Comparison of ENCODE assay signal across 10 mouse cellular contexts in the genomic region with DNA sequence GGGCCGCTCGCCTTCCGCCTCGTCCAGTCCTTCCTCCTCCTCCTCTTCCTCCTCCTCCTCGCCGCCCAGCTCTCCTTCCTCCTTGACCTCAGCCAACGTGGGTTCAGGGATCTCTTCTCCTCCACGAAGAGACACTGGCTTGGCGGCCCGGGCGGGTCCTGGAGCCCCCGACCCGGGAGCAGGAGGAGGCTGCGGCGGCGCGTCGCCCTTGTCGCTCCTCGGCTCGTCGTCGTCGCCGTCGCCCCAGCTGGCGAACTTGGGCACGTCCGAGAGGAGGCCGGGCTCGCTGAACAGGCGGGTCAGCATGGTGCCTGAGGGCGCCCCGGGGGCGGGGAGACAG. TPM values are rescaled to one million over a fixed set of nuclear protein-coding genes. Genes with fewer than 3 reads are reported as not detected.
DNase-seq lines count a peak whose midpoint lies in the region; ATAC-seq and TF ChIP-seq lines count a peak whose summit lies in the region.
"Had no signal": no experiment of that assay in that cellular context is flagged by ENCODE, and none has a peak within 500 bp of the region (broad histone marks: within the 10 kb centered on the region; RNA-seq: fewer than 3 reads in every experiment).

No protein-coding gene starts in this region.

- ATAC-seq in kidney, postnatal 0 days (replicated peaks; ENCODE audit: low FRiP score, low read depth), result no peak
- ATAC-seq in embryonic facial prominence, embryonic 14.5 days (ENCODE audit: low read depth), result no peak
- no peak for ATAC-seq in intestine, embryonic 14.5 days (replicated peaks; ENCODE audit: low FRiP score, low TSS enrichment, low read depth)
- no peak for ATAC-seq in neural tube, embryonic 12.5 days (ENCODE audit: low FRiP score, low read depth)

- no peak for DNase-seq in kidney, postnatal 0 days (ENCODE audit: low spot score)
- DNase-seq in kidney, postnatal 36 days, result no peak
- no peak for DNase-seq in embryonic facial prominence, embryonic 14.5 days (ENCODE audit: low spot score)
- no peak for DNase-seq in intestine, embryonic 14.5 days (ENCODE audit: low spot score)
- DNase-seq in ovary, postnatal 10 days (ENCODE audit: low spot score), result no peak
- no peak for DNase-seq in left cerebral cortex, postnatal 4 days
- DNase-seq in urinary bladder, postnatal 25 days (ENCODE audit: low spot score), result no peak

- H3K36me3 ChIP-seq in kidney, postnatal 0 days (ENCODE audit: insufficient read depth, low read length), result no peaks in the 10 kb centered on the region
- H3K36me3 ChIP-seq in embryonic facial prominence, embryonic 14.5 days (ENCODE audit: control insufficient read depth, insufficient read depth, low read length), result no peaks in the 10 kb centered on the region
- no peaks in the 10 kb centered on the region for H3K36me3 ChIP-seq in intestine, embryonic 14.5 days (ENCODE audit: control insufficient read depth, insufficient read depth, low read length)
- no peaks in the 10 kb centered on the region for H3K36me3 ChIP-seq in neural tube, embryonic 12.5 days

- intact Hi-C loops in left cerebral cortex, postnatal 4 days (cut with DNase I), result no loop called here

- no peak overlapping the region for H3K9ac ChIP-seq in kidney, postnatal 0 days (ENCODE audit: low read depth, low read length)
- H3K9ac ChIP-seq in embryonic facial prominence, embryonic 14.5 days (ENCODE audit: low read depth, low read length), result 0 out of 2 replicates have a peak overlapping the region, but pooled peaks have one; percentile 3
- H3K9ac ChIP-seq in intestine, embryonic 14.5 days (ENCODE audit: low read length), result no peak overlapping the region
- H3K9ac ChIP-seq in neural tube, embryonic 12.5 days, result peak overlapping the region; percentile 55

- peak overlapping the region; percentile 28 for H3K4me3 ChIP-seq in kidney, postnatal 0 days (replicated peaks; ENCODE audit: low read depth, low read length)
- H3K4me3 ChIP-seq in embryonic facial prominence, embryonic 14.5 days (ENCODE audit: low read depth, low read length), result peak overlapping the region; percentile 26
- 0 out of 2 replicates have a peak overlapping the region, but pooled peaks have one; percentile 13 for H3K4me3 ChIP-seq in intestine, embryonic 14.5 days (ENCODE audit: low read depth, low read length)
- peak overlapping the region; percentile 44 for H3K4me3 ChIP-seq in neural tube, embryonic 12.5 days
- H3K4me3 ChIP-seq: erythroblast, embryonic 14.5 days had no signal

- H3K4me1 ChIP-seq in kidney, postnatal 0 days (replicated peaks; ENCODE audit: insufficient read depth, low read length), result peaks cover 14% of the 10 kb centered on the region
- peaks cover 14% of the 10 kb centered on the region; the same call in 1 of the 2 replicates for H3K4me1 ChIP-seq in embryonic facial prominence, embryonic 14.5 days (ENCODE audit: control insufficient read depth, insufficient read depth, low read length)
- H3K4me1 ChIP-seq in intestine, embryonic 14.5 days (replicated peaks; ENCODE audit: control insufficient read depth, insufficient read depth, low read length), result peaks cover 9% of the 10 kb centered on the region; the same call in 1 of the 2 replicates
- peaks cover 29% of the 10 kb centered on the region for H3K4me1 ChIP-seq in neural tube, embryonic 12.5 days

- no peak overlapping the region for H3K27ac ChIP-seq in kidney, postnatal 0 days
- H3K27ac ChIP-seq in embryonic facial prominence, embryonic 14.5 days (replicated peaks; ENCODE audit: low read depth, low read length), result no peak overlapping the region
- H3K27ac ChIP-seq in intestine, embryonic 14.5 days (ENCODE audit: low read depth), result no peak overlapping the region
- H3K27ac ChIP-seq in neural tube, embryonic 12.5 days, result no peak overlapping the region
- H3K27ac ChIP-seq: macrophage had no signal

- no peaks in the 10 kb centered on the region for H3K9me3 ChIP-seq in kidney, postnatal 0 days (replicated peaks; ENCODE audit: low read length)
- H3K9me3 ChIP-seq in embryonic facial prominence, embryonic 14.5 days (ENCODE audit: control insufficient read depth, low read length), result no peaks in the 10 kb centered on the region
- H3K9me3 ChIP-seq in intestine, embryonic 14.5 days (ENCODE audit: control insufficient read depth, low read length), result no peaks in the 10 kb centered on the region
- H3K9me3 ChIP-seq in neural tube, embryonic 12.5 days, result no peaks in the 10 kb centered on the region

- TF ChIP-seq CTCF in kidney, postnatal 0 days (IDR thresholded peaks at IDR 0.05; ENCODE audit: low read depth), result no peak

- H3K4me2 ChIP-seq in kidney, postnatal 0 days (ENCODE audit: low read length), result peak overlapping the region; percentile 39
- peak overlapping the region; percentile 45 for H3K4me2 ChIP-seq in embryonic facial prominence, embryonic 14.5 days (ENCODE audit: low read depth, low read length)
- H3K4me2 ChIP-seq in intestine, embryonic 14.5 days (ENCODE audit: low read length), result peak overlapping the region; percentile 3; the same call in 1 of the 2 replicates
- peak overlapping the region; percentile 55 for H3K4me2 ChIP-seq in neural tube, embryonic 12.5 days (replicated peaks)

- WGBS in kidney, postnatal 0 days, result 2% methylated on average over 28 of the region's 35 CpGs
- under 1% methylated on average over 20 of the region's 35 CpGs for WGBS in embryonic facial prominence, embryonic 14.5 days
- WGBS in intestine, embryonic 14.5 days, result 1% methylated on average over 32 of the region's 35 CpGs
- under 1% methylated on average over 35 of the region's 35 CpGs for WGBS in neural tube, embryonic 12.5 days

- H3K27me3 ChIP-seq in kidney, postnatal 0 days (ENCODE audit: insufficient read depth, low read length), result peaks cover 94% of the 10 kb centered on the region
- H3K27me3 ChIP-seq in embryonic facial prominence, embryonic 14.5 days (replicated peaks; ENCODE audit: control insufficient read depth, insufficient read depth, low read length), result peaks cover 100% of the 10 kb centered on the region
- peaks cover 100% of the 10 kb centered on the region for H3K27me3 ChIP-seq in intestine, embryonic 14.5 days (replicated peaks; ENCODE audit: control insufficient read depth, insufficient read depth, low read length)
- peaks cover 98% of the 10 kb centered on the region for H3K27me3 ChIP-seq in neural tube, embryonic 12.5 days (replicated peaks)

RNA-seq across cellular contexts. Expression of gene Neurod2, which starts 1.4 kb away (rescaled TPM):
- polyA plus RNA-seq in kidney, postnatal 0 days (2015; fragmentation: Nextera tagmentation; extraction: Ambion mirVana), result not detected in 2 replicates
- 0.10 TPM in 1 of 2 replicates, not detected in the other for polyA plus RNA-seq in embryonic facial prominence, embryonic 14.5 days (2014; fragmentation: Nextera tagmentation; extraction: Ambion mirVana)
- polyA plus RNA-seq in intestine, embryonic 14.5 days (2014; fragmentation: Nextera tagmentation; extraction: Ambion mirVana), result 0.05 and 0.07 TPM in 2 replicates
- 10.0 and 11.2 TPM in 2 replicates for polyA plus RNA-seq in neural tube, embryonic 12.5 days (2016; fragmentation: Nextera tagmentation; extraction: Ambion mirVana)
- total RNA-seq in left cerebral cortex, postnatal 4 days (2021), result 100 to 1,000 TPM; 125 to 133 TPM
- polyA plus RNA-seq: erythroblast, embryonic 14.5 days; macrophage had no signal

RNA-seq across cellular contexts. Expression of gene Ppp1r1b, which starts 20.2 kb away (rescaled TPM):
- 12.1 and 12.3 TPM in 2 replicates for polyA plus RNA-seq in kidney, postnatal 0 days (2015; fragmentation: Nextera tagmentation; extraction: Ambion mirVana)
- 4.1 and 5.1 TPM in 2 replicates for polyA plus RNA-seq in embryonic facial prominence, embryonic 14.5 days (2014; fragmentation: Nextera tagmentation; extraction: Ambion mirVana)
- polyA plus RNA-seq in intestine, embryonic 14.5 days (2014; fragmentation: Nextera tagmentation; extraction: Ambion mirVana), result 21.4 and 22.6 TPM in 2 replicates
- polyA plus RNA-seq in neural tube, embryonic 12.5 days (2016; fragmentation: Nextera tagmentation; extraction: Ambion mirVana), result 0.13 and 0.40 TPM in 2 replicates
- 10 to 100 TPM; 52.3 to 53.4 TPM for total RNA-seq in left cerebral cortex, postnatal 4 days (2021)
- polyA plus RNA-seq: macrophage had no signal

RNA-seq across cellular contexts. Expression of gene Stard3, which starts 30.2 kb away (rescaled TPM):
- 42.4 and 42.8 TPM in 2 replicates for polyA plus RNA-seq in kidney, postnatal 0 days (2015; fragmentation: Nextera tagmentation; extraction: Ambion mirVana)
- polyA plus RNA-seq in embryonic facial prominence, embryonic 14.5 days (2014; fragmentation: Nextera tagmentation; extraction: Ambion mirVana), result 31.0 and 32.8 TPM in 2 replicates
- polyA plus RNA-seq in intestine, embryonic 14.5 days (2014; fragmentation: Nextera tagmentation; extraction: Ambion mirVana), result 40.5 and 44.8 TPM in 2 replicates
- 45.7 and 47.4 TPM in 2 replicates for polyA plus RNA-seq in neural tube, embryonic 12.5 days (2016; fragmentation: Nextera tagmentation; extraction: Ambion mirVana)
- 10 to 100 TPM; 21.3 to 26.0 TPM for total RNA-seq in left cerebral cortex, postnatal 4 days (2021)

RNA-seq across cellular contexts. Expression of gene Tcap, which starts 55.6 kb away (rescaled TPM):
- 1.8 and 2.1 TPM in 2 replicates for polyA plus RNA-seq in kidney, postnatal 0 days (2015; fragmentation: Nextera tagmentation; extraction: Ambion mirVana)
- 22.8 and 27.7 TPM in 2 replicates for polyA plus RNA-seq in embryonic facial prominence, embryonic 14.5 days (2014; fragmentation: Nextera tagmentation; extraction: Ambion mirVana)
- polyA plus RNA-seq in intestine, embryonic 14.5 days (2014; fragmentation: Nextera tagmentation; extraction: Ambion mirVana), result not detected in 2 replicates
- polyA plus RNA-seq in neural tube, embryonic 12.5 days (2016; fragmentation: Nextera tagmentation; extraction: Ambion mirVana), result 2.7 and 2.9 TPM in 2 replicates
- total RNA-seq in left cerebral cortex, postnatal 4 days (2021), result under 1 TPM; 0.56 to 0.64 TPM
- polyA plus RNA-seq: erythroblast, embryonic 14.5 days had no signal

RNA-seq across cellular contexts. Expression of gene Pnmt, which starts 58.2 kb away (rescaled TPM):
- 3.5 and 3.7 TPM in 2 replicates for polyA plus RNA-seq in kidney, postnatal 0 days (2015; fragmentation: Nextera tagmentation; extraction: Ambion mirVana)
- polyA plus RNA-seq in embryonic facial prominence, embryonic 14.5 days (2014; fragmentation: Nextera tagmentation; extraction: Ambion mirVana), result 0.49 and 0.59 TPM in 2 replicates
- polyA plus RNA-seq in intestine, embryonic 14.5 days (2014; fragmentation: Nextera tagmentation; extraction: Ambion mirVana), result not detected in 2 replicates
- 0.49 and 1.2 TPM in 2 replicates for polyA plus RNA-seq in neural tube, embryonic 12.5 days (2016; fragmentation: Nextera tagmentation; extraction: Ambion mirVana)
- total RNA-seq in left cerebral cortex, postnatal 4 days (2021), result 1 to 10 TPM in 1 of 2 experiments, not detected in 1; 1.0 TPM
- polyA plus RNA-seq: erythroblast, embryonic 14.5 days; macrophage had no signal

Comparison
In these comparisons a context has a peak if more than half of its experiments do, and no peak if none do; other contexts are left out.
1. H3K4me2 ChIP-seq: peak in every context shown above with its lines; median percentile 55 in neural tube, embryonic 12.5 days; 45 in embryonic facial prominence, embryonic 14.5 days; 39 in kidney, postnatal 0 days; 3 in intestine, embryonic 14.5 days.
2. H3K9ac ChIP-seq: peak in embryonic facial prominence, embryonic 14.5 days (single experiment) and neural tube, embryonic 12.5 days (single experiment); none in kidney, postnatal 0 days (single experiment) and intestine, embryonic 14.5 days (single experiment).
3. RNA of gene Neurod2, which starts 1.4 kb away (polyA plus RNA-seq): 10.0 to 11.2 TPM in neural tube, embryonic 12.5 days; 0.10 TPM in embryonic facial prominence, embryonic 14.5 days, 0.05 to 0.07 TPM in intestine, embryonic 14.5 days and not detected in kidney, postnatal 0 days; every median in the first group is over 10 times any median in the second.
4. Peak in every context shown above with its lines, with median percentiles within 50 percentile points of each other: H3K4me3 ChIP-seq.